Mouse (Mus musculus) liver, adult 2 months (tissue): ENCODE results near the gene Tedc2.

Source experiments
- CTCF ChIP-seq: fragments of 200-500 bp; IDR thresholded peaks from 2 replicates; pipeline ENCODE4 v1.5.1; 2011; ENCODE audit warnings: low read depth, low read length, control low read depth
- POLR2A ChIP-seq: fragments of 200-500 bp; IDR thresholded peaks from 2 replicates; pipeline ENCODE4 v1.6.1; 2011; ENCODE audit warnings: low read length, control low read depth; ENCODE audit not compliant: insufficient read depth; ENCODE audit errors: extremely low read depth

GRCm38 (mm10) chr17:24169317-24170065 lies 51.2 kb downstream of the Tedc2 start, which contains the start of gene Atp6v0c:
- peak; percentile 90 for TF ChIP-seq POLR2A
- no peak for TF ChIP-seq CTCF
